26 mouse cellular contexts compared by ENCODE assay signal in genomic region chr19:24824517-24824916, GRCm38 (mm10). TPM values are rescaled to one million over a fixed set of nuclear protein-coding genes. Genes with fewer than 3 reads are reported as not detected.
DNase-seq lines count a peak whose midpoint lies in the region; ATAC-seq and TF ChIP-seq lines count a peak whose summit lies in the region.
"Had no signal": no experiment of that assay in that cellular context is flagged by ENCODE, and none has a peak within 500 bp of the region (broad histone marks: within the 10 kb centered on the region; RNA-seq: fewer than 3 reads in every experiment).

No protein-coding gene starts in this region.

- no peak for TF ChIP-seq RAD21 in CH12.LX (IDR thresholded peaks at IDR 0.05; ENCODE audit: low read depth, low read length)

- 66% methylated on average over 4 of the region's 4 CpGs for WGBS in heart, embryonic 11.5 days (ENCODE audit: insufficient replicate concordance)
- WGBS in intestine, postnatal 0 days, result 70% methylated on average over 4 of the region's 4 CpGs

- H3K4me3 ChIP-seq in heart, embryonic 11.5 days (ENCODE audit: low read depth, low read length), result no peak overlapping the region
- H3K4me3 ChIP-seq in CH12.LX (replicated peaks in 1 of 3; ENCODE audit: low read depth in 2 of 3, low read length in 2 of 3, poor library complexity in 1 of 3), result no peak overlapping the region
- no peak overlapping the region for H3K4me3 ChIP-seq in intestine, postnatal 0 days (ENCODE audit: low read depth, low read length)
- H3K4me3 ChIP-seq: hindbrain, embryonic 12.5 days; limb, embryonic 10.5 days; liver, embryonic 15.5 days; megakaryocyte, embryonic 14.5 days; midbrain, embryonic 13.5 days; neural tube, embryonic 12.5 days had no signal

- H3K4me1 ChIP-seq in heart, embryonic 11.5 days (ENCODE audit: control insufficient read depth, insufficient read depth, low read length), result no peaks in the 10 kb centered on the region
- peaks cover 0 to 9% of the 10 kb centered on the region in 2 experiments; a peak in 2 of 4 replicates for H3K4me1 ChIP-seq in CH12.LX (ENCODE audit: control insufficient read depth in 1 of 2, insufficient read depth in 2 of 2)
- no peaks in the 10 kb centered on the region for H3K4me1 ChIP-seq in intestine, postnatal 0 days (replicated peaks; ENCODE audit: control insufficient read depth, insufficient read depth, low read length)
- H3K4me1 ChIP-seq: hindbrain, embryonic 12.5 days; limb, embryonic 10.5 days; liver, embryonic 15.5 days; megakaryocyte, embryonic 14.5 days; midbrain, embryonic 13.5 days; neural tube, embryonic 12.5 days had no signal

- no peaks in the 10 kb centered on the region for H3K79me2 ChIP-seq in CH12.LX (replicated peaks; ENCODE audit: control insufficient read depth, extremely low read depth, insufficient read depth, poor library complexity, severe bottlenecking)

- no peak for TF ChIP-seq POLR2A in CH12.LX (IDR thresholded peaks at IDR 0.05; ENCODE audit: low read depth, low read length)

- peak; percentile 91 for DNase-seq in heart, adult 11 months
- peak; percentile 16 for DNase-seq in layer of hippocampus, adult 9-11 months
- no peak for DNase-seq in layer of hippocampus, postnatal 25 days (ENCODE audit: extremely low spot score in 1 of 2, low spot score in 1 of 2)
- DNase-seq in CH12.LX (ENCODE audit: extremely low read depth), result peak; percentile 2
- DNase-seq in splenic B cell, adult 2 months (ENCODE audit: low read depth, low spot score), result peak; percentile 42
- DNase-seq: adrenal gland, adult 8-10 months; cerebellum, adult 8-10 months; gastrocnemius, postnatal 10 days; kidney, adult 11 months; liver; right cerebral cortex, postnatal 14 days; spleen, adult 18-20 months; thymus, postnatal 4 days had no signal

- H3K36me3 ChIP-seq in heart, embryonic 11.5 days (ENCODE audit: control insufficient read depth, insufficient read depth, low read length), result no peaks in the 10 kb centered on the region; the same call in 1 of the 2 replicates
- H3K36me3 ChIP-seq in CH12.LX (replicated peaks in 1 of 2; ENCODE audit: control insufficient read depth in 1 of 2, insufficient read depth in 1 of 2, low read length in 1 of 2), result no peaks in the 10 kb centered on the region
- no peaks in the 10 kb centered on the region; the same call in 1 of the 2 replicates for H3K36me3 ChIP-seq in splenic B cell, adult 2 months (ENCODE audit: control insufficient read depth, insufficient read depth, low read length, poor library complexity, severe bottlenecking)
- H3K36me3 ChIP-seq in intestine, postnatal 0 days (ENCODE audit: control insufficient read depth, insufficient read depth), result no peaks in the 10 kb centered on the region
- H3K36me3 ChIP-seq: hindbrain, embryonic 12.5 days; limb, embryonic 10.5 days; liver, embryonic 15.5 days; midbrain, embryonic 13.5 days; neural tube, embryonic 12.5 days had no signal

- no peak overlapping the region for H3K27ac ChIP-seq in heart, embryonic 11.5 days (ENCODE audit: low read depth, low read length)
- H3K27ac ChIP-seq in CH12.LX (ENCODE audit: insufficient read depth, low read depth), result no peak overlapping the region
- no peak overlapping the region for H3K27ac ChIP-seq in intestine, postnatal 0 days (ENCODE audit: low read depth, low read length)
- H3K27ac ChIP-seq: hindbrain, embryonic 12.5 days; limb, embryonic 10.5 days; liver, embryonic 15.5 days; midbrain, embryonic 13.5 days; neural tube, embryonic 12.5 days had no signal

- H3K9me3 ChIP-seq in heart, embryonic 11.5 days (replicated peaks; ENCODE audit: control insufficient read depth, low read length), result no peaks in the 10 kb centered on the region
- H3K9me3 ChIP-seq in CH12.LX (replicated peaks; ENCODE audit: low read length), result no peaks in the 10 kb centered on the region
- H3K9me3 ChIP-seq in intestine, postnatal 0 days (ENCODE audit: control insufficient read depth), result no peaks in the 10 kb centered on the region
- H3K9me3 ChIP-seq: hindbrain, embryonic 12.5 days; limb, embryonic 10.5 days; liver, embryonic 15.5 days; megakaryocyte, embryonic 14.5 days; midbrain, embryonic 13.5 days; neural tube, embryonic 12.5 days had no signal

- no peak for ATAC-seq in heart, embryonic 11.5 days (replicated peaks; ENCODE audit: insufficient number of reproducible peaks, low FRiP score, low TSS enrichment)
- no peak for ATAC-seq in intestine, postnatal 0 days
- ATAC-seq: activated CD4-positive, CD25-positive, alpha-beta regulatory T cell, adult 4 months; forebrain, embryonic 16.5 days; midbrain, embryonic 13.5 days had no signal

- TF ChIP-seq CTCF in CH12.LX (conservative IDR thresholded peaks at IDR 0.05 in 1 of 2, IDR thresholded peaks at IDR 0.05 in 1 of 2; ENCODE audit: low read depth in 2 of 2, low read length in 2 of 2), result no peak
- TF ChIP-seq CTCF in intestine, postnatal 0 days (IDR thresholded peaks at IDR 0.05; ENCODE audit: low read depth), result no peak

- dilution Hi-C loops in CH12.LX (cut with MboI; ENCODE audit: extremely low pct_ligation_motif_present, extremely low pct_unique_long_range_greater_than_20kb, low sequenced_read_pairs), result no loop called here

- no peak for TF ChIP-seq EP300 in CH12.LX (IDR thresholded peaks at IDR 0.05; ENCODE audit: low read length)

- in situ Hi-C loops in CH12.LX (cut with MboI; ENCODE audit: low pct_ligation_motif_present, low pct_unique_long_range_greater_than_20kb, low sequenced_read_pairs), result no loop called here

- no peak overlapping the region for H3K4me2 ChIP-seq in heart, embryonic 11.5 days
- H3K4me2 ChIP-seq in CH12.LX (ENCODE audit: insufficient read depth, low read depth, poor library complexity, severe bottlenecking), result no peak overlapping the region
- H3K4me2 ChIP-seq in intestine, postnatal 0 days (replicated peaks; ENCODE audit: low read depth), result no peak overlapping the region
- H3K4me2 ChIP-seq: hindbrain, embryonic 12.5 days; liver, embryonic 15.5 days; midbrain, embryonic 13.5 days; neural tube, embryonic 12.5 days had no signal

- no peaks in the 10 kb centered on the region for H3K27me3 ChIP-seq in heart, embryonic 11.5 days (ENCODE audit: control insufficient read depth, insufficient read depth, low read length)
- no peaks in the 10 kb centered on the region for H3K27me3 ChIP-seq in CH12.LX (replicated peaks)
- no peaks in the 10 kb centered on the region for H3K27me3 ChIP-seq in splenic B cell, adult 2 months (ENCODE audit: control insufficient read depth, insufficient read depth, low read length, poor library complexity, severe bottlenecking)
- H3K27me3 ChIP-seq in intestine, postnatal 0 days (replicated peaks; ENCODE audit: control insufficient read depth, insufficient read depth, low read length), result no peaks in the 10 kb centered on the region
- H3K27me3 ChIP-seq: hindbrain, embryonic 12.5 days; liver, embryonic 15.5 days; megakaryocyte, embryonic 14.5 days; neural tube, embryonic 12.5 days had no signal

- no peak overlapping the region for H3K9ac ChIP-seq in heart, embryonic 11.5 days (ENCODE audit: low read depth, low read length)
- H3K9ac ChIP-seq in CH12.LX (ENCODE audit: insufficient read depth, low read depth), result no peak overlapping the region
- no peak overlapping the region for H3K9ac ChIP-seq in intestine, postnatal 0 days (ENCODE audit: low read depth, low read length)
- H3K9ac ChIP-seq: hindbrain, embryonic 12.5 days; liver, embryonic 15.5 days; midbrain, embryonic 13.5 days; neural tube, embryonic 12.5 days had no signal

TF ChIP-seq in CH12.LX, 34 proteins besides CTCF, POLR2A, EP300 and RAD21:
- no peak for TF ChIP-seq MAFK (IDR thresholded peaks at IDR 0.05; ENCODE audit: insufficient replicate concordance, low read length)
- TF ChIP-seq CHD2 (IDR thresholded peaks at IDR 0.05; ENCODE audit: low read length), result no peak
- TF ChIP-seq JUN (IDR thresholded peaks at IDR 0.05; ENCODE audit: insufficient read depth, low read depth, low read length), result no peak

RNA-seq across cellular contexts. Expression of gene Pgm5, which starts 37.1 kb away (rescaled TPM):
- 5.3 and 6.3 TPM in 2 replicates for polyA plus RNA-seq in heart, embryonic 11.5 days (2014; fragmentation: Nextera tagmentation; extraction: Ambion mirVana)
- total RNA-seq in layer of hippocampus, postnatal 25 days (2021), result 1 to 10 TPM; 3.2 to 3.6 TPM
- not detected in 2 replicates for total RNA-seq in CH12.LX (2012; rRNA removed)
- not detected in 2 replicates for total RNA-seq in CH12.LX (2014; rRNA removed)
- polyA plus RNA-seq in CH12.LX (2012; ENCODE audit: insufficient read length, low read depth), result not detected in 2 replicates
- polyA plus RNA-seq in intestine, postnatal 0 days (2015; fragmentation: Nextera tagmentation; extraction: Ambion mirVana), result 3.3 and 3.5 TPM in 2 replicates
- total RNA-seq: granulocyte monocyte progenitor cell, adult 5-6 weeks; MEL; monocyte, adult 5-6 weeks had no signal
- polyA plus RNA-seq: activated CD4-positive, CD25-positive, alpha-beta regulatory T cell, adult 4 months had no signal

RNA-seq across cellular contexts. Expression of gene Gm10053, which starts 51.0 kb away (rescaled TPM):
- polyA plus RNA-seq in heart, embryonic 11.5 days (2014; fragmentation: Nextera tagmentation; extraction: Ambion mirVana), result 642 and 698 TPM in 2 replicates
- 100 to 1,000 TPM; 189 to 216 TPM for total RNA-seq in layer of hippocampus, postnatal 25 days (2021)
- total RNA-seq in CH12.LX (2012; rRNA removed), result 154 and 205 TPM in 2 replicates
- total RNA-seq in CH12.LX (2014; rRNA removed), result 315 and 357 TPM in 2 replicates
- polyA plus RNA-seq in CH12.LX (2012; ENCODE audit: insufficient read length, low read depth), result 230 and 314 TPM in 2 replicates
- polyA plus RNA-seq in intestine, postnatal 0 days (2015; fragmentation: Nextera tagmentation; extraction: Ambion mirVana), result 473 and 580 TPM in 2 replicates

Comparison
In these comparisons a context has a peak if more than half of its experiments do, and no peak if none do; other contexts are left out.
1. DNase-seq: peak in heart, adult 11 months (single experiment), layer of hippocampus, adult 9-11 months (single experiment), CH12.LX (single experiment) and splenic B cell, adult 2 months (single experiment); none in layer of hippocampus, postnatal 25 days (0 of 2).